Mouse (Mus musculus): ENCODE data around the gene Calm2.

Calm2 gene

DNA sequence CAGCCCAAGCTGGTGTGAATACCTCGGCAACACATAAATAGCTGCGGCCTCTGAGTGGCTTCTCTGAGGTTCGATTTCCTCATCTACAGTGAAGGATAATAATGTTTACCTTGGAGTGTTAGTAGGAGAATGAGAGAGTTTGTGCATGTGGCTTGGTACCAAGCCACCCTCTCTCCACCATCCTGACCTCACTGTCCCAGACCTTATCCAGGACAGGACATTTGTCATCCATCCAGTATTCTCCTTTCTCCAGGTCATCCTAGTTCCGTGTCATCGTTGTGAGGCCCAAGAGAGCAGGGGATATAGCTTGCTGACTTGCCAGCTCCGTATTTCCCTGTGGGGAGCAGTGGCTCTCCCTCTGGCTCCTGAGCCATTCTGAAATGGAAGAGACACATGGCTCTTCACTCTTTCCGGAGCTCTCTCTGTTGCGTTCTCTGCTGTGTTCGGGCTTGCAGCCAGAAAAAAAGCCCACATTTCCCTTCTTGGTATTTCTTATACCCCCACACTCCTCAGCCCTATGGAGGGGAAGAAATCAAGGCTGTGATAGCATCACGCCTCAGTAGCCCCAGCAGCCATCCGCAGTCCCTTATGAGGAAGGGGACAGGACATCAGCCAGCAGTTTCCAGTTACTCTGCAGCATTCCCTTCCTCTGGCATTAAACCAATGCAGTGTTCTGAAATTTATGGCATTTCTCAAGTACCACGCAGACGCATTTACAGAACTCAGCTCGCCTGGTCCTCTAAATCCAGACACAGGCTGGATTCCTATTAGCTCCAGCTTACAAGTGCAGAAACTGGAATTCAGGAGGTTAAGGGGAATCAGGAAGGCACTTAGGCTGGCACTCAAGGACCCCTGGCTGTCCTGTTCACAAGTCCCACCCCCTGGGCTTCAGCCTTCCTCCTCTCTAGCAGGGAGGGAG is 13.3 kb upstream of the Calm2 start:
- peak; percentile 85 for DNase-seq (ENCODE audit: low read depth, low spot score)

DNA sequence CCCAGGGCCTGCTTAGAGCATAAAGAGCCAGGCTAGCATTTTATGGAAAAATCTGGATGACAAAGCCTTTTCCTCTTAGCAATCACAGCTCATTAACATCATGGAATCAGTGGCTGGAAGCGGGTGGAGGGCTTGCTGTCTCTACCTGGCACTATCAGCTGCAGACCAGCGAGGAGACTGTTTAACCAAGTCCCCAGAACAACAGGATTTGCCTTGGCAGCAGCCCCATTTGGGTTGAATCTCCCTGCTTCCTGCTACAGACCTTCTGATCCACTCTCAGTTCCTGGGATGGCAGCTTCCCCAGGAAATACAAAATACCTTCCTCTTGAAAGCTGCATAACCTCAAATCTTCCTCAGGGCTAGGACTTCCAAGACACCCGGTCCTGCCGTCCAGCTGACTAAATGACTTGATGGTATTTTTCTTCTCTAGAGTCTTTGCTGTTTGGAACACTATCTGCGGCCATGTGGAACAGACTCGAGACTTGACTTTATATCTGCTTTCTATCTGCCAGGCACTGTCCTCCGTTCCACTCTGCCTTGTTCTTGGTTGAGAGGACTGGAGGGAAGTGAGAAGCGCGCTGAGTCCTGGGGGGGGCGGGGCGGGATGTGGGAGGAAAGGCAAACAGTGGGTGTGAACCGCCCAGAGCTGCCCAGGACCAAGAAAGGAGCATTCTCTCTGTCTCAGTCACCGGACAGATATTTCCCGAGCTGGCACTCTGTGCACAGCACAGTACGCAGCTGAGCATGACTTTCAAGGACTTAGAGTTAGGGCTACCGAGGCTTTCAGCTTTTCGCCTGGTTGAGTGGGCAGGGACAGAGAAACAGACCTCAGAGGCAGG is 12.4 kb upstream of the Calm2 start:
- peak; percentile 71 for DNase-seq (ENCODE audit: low read depth, low spot score)

- DNase-seq (ENCODE audit: low read depth, low spot score): no peak
These were observed 11.2 kb upstream of the Calm2 start for GRCm38 (mm10) chr17:87457961-87458360.

DNA sequence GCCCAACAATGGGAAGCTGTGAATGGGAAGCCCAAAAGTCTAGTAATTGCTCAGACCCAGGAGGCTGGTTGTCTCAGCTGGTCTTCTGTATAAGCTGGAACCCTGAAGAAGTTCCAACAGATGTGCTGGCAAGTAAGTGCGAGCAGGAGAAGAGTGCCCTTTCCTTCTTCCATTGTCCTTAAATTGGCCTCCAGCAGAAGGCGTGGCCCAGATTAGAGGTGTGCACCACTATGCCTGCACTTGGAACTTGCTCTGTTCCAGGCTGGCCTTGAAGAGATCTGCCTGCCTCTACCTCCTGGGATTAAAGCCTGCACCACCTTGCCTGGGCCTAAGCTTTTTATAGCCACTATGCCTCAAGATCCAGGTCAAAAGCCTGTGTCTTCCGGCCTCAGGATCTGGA is 7.4 kb upstream of the Calm2 start:
- no peak for DNase-seq (ENCODE audit: low read depth, low spot score)

- DNase-seq (ENCODE audit: low read depth, low spot score): no peak
These were observed 6.6 kb upstream of the Calm2 start for GRCm38 (mm10) chr17:87453336-87453735.

- DNase-seq (ENCODE audit: low read depth, low spot score): no peak
These were observed 2.1 kb upstream of the Calm2 start for GRCm38 (mm10) chr17:87448881-87449280.

DNA sequence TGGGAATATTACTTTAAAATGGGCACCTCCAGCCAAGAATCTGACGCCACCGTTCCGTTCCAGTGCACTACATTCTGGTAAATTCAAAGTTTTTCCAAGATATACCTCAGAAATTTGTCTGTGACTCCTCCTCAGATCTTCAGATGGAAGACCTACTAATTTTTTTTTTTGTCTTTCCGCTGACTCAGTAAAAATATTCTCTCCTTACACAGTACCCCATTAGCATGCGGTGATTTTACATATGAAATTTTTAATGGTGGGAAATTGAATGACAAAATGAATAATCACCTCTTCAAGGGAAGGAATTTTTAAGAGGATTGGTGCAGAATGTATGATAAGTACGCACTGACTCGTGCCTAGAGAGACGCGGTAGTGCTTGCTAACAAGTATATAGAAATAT is 1.6 kb upstream of the Calm2 start:
- no peak for DNase-seq (ENCODE audit: low read depth, low spot score)

GRCm38 (mm10) chr17:87447612-87448200 is 971 bp upstream of the Calm2 start:
- no peak for DNase-seq (ENCODE audit: low read depth, low spot score)

- peak; percentile 87 for DNase-seq (ENCODE audit: low read depth, low spot score)
These were observed 593 bp downstream of the Calm2 start for GRCm38 (mm10) chr17:87445917-87446766.

GRCm38 (mm10) chr17:87445337-87445916 is 1.3 kb downstream of the Calm2 start:
- DNase-seq (ENCODE audit: low read depth, low spot score): no peak

- no peak for DNase-seq (ENCODE audit: low read depth, low spot score)
These were observed 2.0 kb downstream of the Calm2 start for GRCm38 (mm10) chr17:87444763-87445162.

DNA sequence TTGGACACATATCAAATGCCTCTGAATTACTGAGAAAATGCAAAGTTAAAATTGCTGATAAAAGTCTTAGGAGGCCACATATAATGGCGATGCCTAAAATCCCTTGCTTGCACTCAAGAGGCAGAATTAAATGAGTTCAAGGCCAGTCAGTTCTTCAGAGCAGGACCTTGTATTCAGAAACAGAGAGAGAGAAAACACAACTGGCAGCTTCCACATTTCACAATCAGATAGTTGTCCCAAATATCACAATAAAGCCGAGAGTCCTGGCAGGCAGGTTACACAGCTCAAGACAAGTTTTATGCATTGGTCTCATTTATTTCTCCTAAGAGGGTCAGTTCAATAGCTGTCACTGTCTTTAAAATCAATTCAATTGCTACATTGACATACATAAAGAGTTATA is 5.2 kb downstream of the Calm2 start:
- no peak for DNase-seq (ENCODE audit: low read depth, low spot score)

GRCm38 (mm10) chr17:87439441-87439840 is 7.3 kb downstream of the Calm2 start:
- no peak for DNase-seq (ENCODE audit: low read depth, low spot score)

- no peak for DNase-seq (ENCODE audit: low read depth, low spot score)
These were observed 12.8 kb downstream of the Calm2 start for GRCm38 (mm10) chr17:87433929-87434328.

- DNase-seq (ENCODE audit: low read depth, low spot score): no peak
These were observed 14.0 kb downstream of the Calm2 start for GRCm38 (mm10) chr17:87432743-87433142.

- DNase-seq (ENCODE audit: low read depth, low spot score): no peak
These were observed 14.4 kb downstream of the Calm2 start for GRCm38 (mm10) chr17:87432314-87432713.

- DNase-seq (ENCODE audit: low read depth, low spot score): no peak
These were observed 17.3 kb downstream of the Calm2 start for GRCm38 (mm10) chr17:87429431-87429830.

- DNase-seq (ENCODE audit: low read depth, low spot score): no peak
These were observed 19.2 kb downstream of the Calm2 start, which contains the start of gene Stpg4 for GRCm38 (mm10) chr17:87427511-87427910. Gene Stpg4, minus strand, starts transcription at chr17:87427741.

- no peak for DNase-seq (ENCODE audit: low read depth, low spot score)
These were observed 28.7 kb downstream of the Calm2 start for GRCm38 (mm10) chr17:87418082-87418481.

DNA sequence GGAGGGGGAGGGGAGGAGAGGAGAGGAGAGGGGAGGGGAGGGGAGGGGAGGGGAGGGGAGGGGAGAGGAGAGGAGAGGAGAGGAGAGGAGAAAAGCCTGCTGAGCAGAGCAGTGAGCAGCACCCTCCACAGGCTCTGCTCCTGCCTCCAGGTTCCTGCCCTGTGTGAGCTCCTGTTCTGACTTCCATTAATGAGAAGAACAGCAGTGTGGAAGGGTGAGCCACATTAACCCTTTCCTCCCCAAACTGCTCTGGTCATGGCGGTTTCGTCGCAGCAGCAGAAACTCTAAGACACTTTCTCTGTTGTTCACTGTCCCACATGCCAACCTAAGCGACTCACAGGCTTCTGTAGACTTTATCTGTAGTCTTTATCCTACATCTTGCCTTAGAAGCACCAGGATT is 40.1 kb downstream of the Calm2 start:
- DNase-seq (ENCODE audit: low read depth, low spot score): no peak

GRCm38 (mm10) chr17:87405576-87405975 is 41.2 kb downstream of the Calm2 start:
- DNase-seq (ENCODE audit: low read depth, low spot score): peak; percentile 54
